7 mouse cellular contexts compared by ENCODE assay signal in the genomic region with DNA sequence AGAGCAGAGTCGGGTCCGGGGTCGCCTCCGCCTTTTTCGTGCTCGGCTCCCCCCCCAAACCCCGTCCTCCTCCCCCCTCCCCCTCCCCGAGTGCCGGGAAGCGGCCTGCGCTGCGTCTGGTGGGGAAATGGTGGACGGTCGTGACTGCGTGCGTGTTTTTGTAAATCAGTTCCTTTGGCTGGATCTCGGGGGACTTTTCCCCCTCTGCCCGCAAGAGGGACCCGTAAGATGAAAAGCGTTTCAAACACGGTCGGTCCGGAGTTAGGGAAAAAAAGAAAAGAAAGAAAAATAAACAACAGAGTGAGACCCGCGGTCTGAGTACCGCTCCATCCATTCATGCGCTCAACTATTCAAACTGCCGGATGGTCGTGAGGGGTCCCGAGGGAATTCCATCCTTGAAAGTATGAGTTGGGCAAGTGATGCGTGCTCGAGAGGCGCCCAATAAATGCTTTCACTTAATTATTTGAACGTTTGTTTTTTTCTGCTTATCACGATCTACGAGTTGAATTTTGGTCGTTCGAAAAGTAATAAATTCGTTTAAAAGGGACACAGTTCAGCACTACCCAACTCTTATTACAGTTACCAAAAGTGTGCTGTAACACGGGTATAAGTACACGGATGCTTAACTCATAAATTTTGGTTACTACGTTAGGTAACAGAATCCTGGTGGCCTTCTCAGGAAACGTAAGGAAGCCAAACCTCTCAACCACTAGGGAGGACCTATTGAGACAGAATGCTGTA. TPM values are rescaled to one million over a fixed set of nuclear protein-coding genes. Genes with fewer than 3 reads are reported as not detected.
DNase-seq lines count a peak whose midpoint lies in the region; ATAC-seq lines count a peak whose summit lies in the region.

No protein-coding gene starts in this region.

- H3K4me1 ChIP-seq in liver, embryonic 16.5 days (ENCODE audit: control insufficient read depth, low read depth, low read length), result peaks cover 2% of the 10 kb centered on the region; the same call in 1 of the 2 replicates

- WGBS in liver, embryonic 16.5 days (ENCODE audit: insufficient replicate concordance), result 15% methylated on average over 42 of the region's 43 CpGs

- peak; percentile 38 for ATAC-seq in granulocyte monocyte progenitor cell, adult 5-6 weeks (replicated peaks; ENCODE audit: poor library complexity, severe bottlenecking)
- peak; percentile 77 for ATAC-seq in liver, embryonic 16.5 days (ENCODE audit: low read depth)

- intact Hi-C loops in gastrocnemius, postnatal 14 days (cut with DNase I; ENCODE audit: low total_unique reads), result no loop called here

- H3K9ac ChIP-seq in liver, embryonic 16.5 days (ENCODE audit: low read depth, low read length), result peak overlapping the region; percentile 76

- peak overlapping the region; percentile 54 for H3K4me2 ChIP-seq in liver, embryonic 16.5 days (ENCODE audit: low read depth, low read length)

- peak; percentile 20 for DNase-seq in ovary, postnatal 14 days (ENCODE audit: low spot score)
- DNase-seq in ovary, adult 18-20 months (ENCODE audit: low spot score), result no peak
- peak; percentile 64 for DNase-seq in brain, adult 2 months (ENCODE audit: low read depth, low spot score)
- DNase-seq in urinary bladder, postnatal 10 days (ENCODE audit: low spot score), result no peak
- DNase-seq in gastrocnemius, postnatal 14 days, result no peak

- H3K27ac ChIP-seq in liver, embryonic 16.5 days (ENCODE audit: low read length), result peak overlapping the region; percentile 90

- H3K4me3 ChIP-seq in liver, embryonic 16.5 days (ENCODE audit: low read depth, low read length), result peak overlapping the region; percentile 74

- H3K27me3 ChIP-seq in liver, embryonic 16.5 days (ENCODE audit: control insufficient read depth, insufficient read depth, low read depth, low read length), result no peaks in the 10 kb centered on the region

- no peaks in the 10 kb centered on the region for H3K9me3 ChIP-seq in liver, embryonic 16.5 days (replicated peaks; ENCODE audit: control insufficient read depth, low read length)

- H3K36me3 ChIP-seq in liver, embryonic 16.5 days (ENCODE audit: control insufficient read depth, insufficient read depth), result no peaks in the 10 kb centered on the region

RNA-seq across cellular contexts. Expression of a gene that starts 0.6 kb away (rescaled TPM):
- 69.4 and 83.7 TPM in 2 replicates for total RNA-seq in granulocyte monocyte progenitor cell, adult 5-6 weeks (2014; fragmentation: Nextera tagmentation)
- 155 and 165 TPM in 2 replicates for total RNA-seq in granulocyte monocyte progenitor cell, adult 5-6 weeks (2017)
- 66.4 and 79.1 TPM in 2 replicates for polyA plus RNA-seq in liver, embryonic 16.5 days (2015; fragmentation: Nextera tagmentation; extraction: Ambion mirVana)
- total RNA-seq in gastrocnemius, postnatal 14 days (2021), result 10 to 100 TPM; 49.6 to 52.6 TPM

RNA-seq across cellular contexts. Expression of a gene that starts 0.6 kb away (rescaled TPM):
- 9.2 and 14.5 TPM in 2 replicates for total RNA-seq in granulocyte monocyte progenitor cell, adult 5-6 weeks (2014; fragmentation: Nextera tagmentation)
- total RNA-seq in granulocyte monocyte progenitor cell, adult 5-6 weeks (2017), result 19.7 and 24.1 TPM in 2 replicates
- 3.6 and 4.5 TPM in 2 replicates for polyA plus RNA-seq in liver, embryonic 16.5 days (2015; fragmentation: Nextera tagmentation; extraction: Ambion mirVana)
- total RNA-seq in gastrocnemius, postnatal 14 days (2021), result 1 to 10 TPM; 1.8 TPM

RNA-seq across cellular contexts. Expression of a gene that starts 16.1 kb away (rescaled TPM):
- total RNA-seq in granulocyte monocyte progenitor cell, adult 5-6 weeks (2014; fragmentation: Nextera tagmentation), result 2,214 and 2,262 TPM in 2 replicates
- total RNA-seq in granulocyte monocyte progenitor cell, adult 5-6 weeks (2017), result 3,336 and 5,531 TPM in 2 replicates
- 216 and 255 TPM in 2 replicates for polyA plus RNA-seq in liver, embryonic 16.5 days (2015; fragmentation: Nextera tagmentation; extraction: Ambion mirVana)
- 100 to 1,000 TPM; 195 to 198 TPM for total RNA-seq in gastrocnemius, postnatal 14 days (2021)

RNA-seq across cellular contexts. Expression of a gene that starts 18.2 kb away (rescaled TPM):
- total RNA-seq in granulocyte monocyte progenitor cell, adult 5-6 weeks (2014; fragmentation: Nextera tagmentation), result 47.3 and 62.5 TPM in 2 replicates
- total RNA-seq in granulocyte monocyte progenitor cell, adult 5-6 weeks (2017), result 62.3 and 64.4 TPM in 2 replicates
- 14.4 and 14.8 TPM in 2 replicates for polyA plus RNA-seq in liver, embryonic 16.5 days (2015; fragmentation: Nextera tagmentation; extraction: Ambion mirVana)
- total RNA-seq in gastrocnemius, postnatal 14 days (2021), result under 1 TPM; 0.27 to 0.62 TPM

RNA-seq across cellular contexts. Expression of a gene that starts 59.9 kb away (rescaled TPM):
- total RNA-seq in granulocyte monocyte progenitor cell, adult 5-6 weeks (2014; fragmentation: Nextera tagmentation), result 87.1 and 92.8 TPM in 2 replicates
- 166 and 192 TPM in 2 replicates for total RNA-seq in granulocyte monocyte progenitor cell, adult 5-6 weeks (2017)
- 62.2 and 65.2 TPM in 2 replicates for polyA plus RNA-seq in liver, embryonic 16.5 days (2015; fragmentation: Nextera tagmentation; extraction: Ambion mirVana)
- 10 to 100 TPM; 14.6 to 19.1 TPM for total RNA-seq in gastrocnemius, postnatal 14 days (2021)

Comparison
In these comparisons a context has a peak if more than half of its experiments do, and no peak if none do; other contexts are left out.
1. DNase-seq: peak in ovary, postnatal 14 days (single experiment) and brain, adult 2 months (single experiment); none in ovary, adult 18-20 months (single experiment), urinary bladder, postnatal 10 days (single experiment) and gastrocnemius, postnatal 14 days (single experiment).
2. RNA of a gene that starts 16.1 kb away (total RNA-seq): 2,214 to 5,531 TPM in granulocyte monocyte progenitor cell, adult 5-6 weeks; 195 to 198 TPM in gastrocnemius, postnatal 14 days; every median in the first group is over 10 times any median in the second.